Mouse (Mus musculus): Measurements from ENCODE around the gene Clip1.
A peak's percentile ranks its signal among the peaks of the same experiment; 100 is the strongest.

Gene Clip1

DNA sequence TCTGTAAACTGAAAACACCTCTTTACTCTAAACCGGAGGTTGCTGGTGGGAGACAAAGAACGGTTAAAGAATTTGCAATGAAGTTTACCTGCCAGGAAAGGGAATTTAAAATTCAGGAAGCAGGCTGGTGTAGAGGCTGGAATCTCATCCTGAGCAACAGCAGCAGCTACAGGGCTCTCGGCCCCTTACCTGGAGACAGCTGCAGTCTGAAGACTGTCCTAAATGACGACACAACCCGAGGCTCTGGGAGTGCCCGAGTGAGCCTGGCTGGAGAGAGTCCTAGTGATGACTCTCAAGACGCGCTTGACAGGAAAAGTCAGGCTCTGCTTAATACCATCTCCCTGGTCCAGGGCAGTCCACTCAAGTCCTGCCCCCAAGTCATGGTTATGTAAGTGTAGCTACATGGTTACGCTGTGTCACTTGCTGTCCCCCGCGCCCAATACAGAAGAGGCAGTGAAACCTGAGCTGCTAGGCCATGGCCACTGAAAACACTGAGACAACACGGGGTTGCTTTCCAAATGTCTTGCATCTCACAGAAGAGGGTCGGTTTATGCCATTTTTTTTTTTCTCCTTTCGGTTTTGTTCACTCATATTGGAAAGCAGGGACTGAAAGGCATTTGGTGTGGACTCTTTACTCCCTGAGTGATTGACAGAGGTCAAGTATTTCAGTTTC, 13.5 kb downstream of the Clip1 start:
- peak; percentile 47 to 68 for DNase-seq

DNA sequence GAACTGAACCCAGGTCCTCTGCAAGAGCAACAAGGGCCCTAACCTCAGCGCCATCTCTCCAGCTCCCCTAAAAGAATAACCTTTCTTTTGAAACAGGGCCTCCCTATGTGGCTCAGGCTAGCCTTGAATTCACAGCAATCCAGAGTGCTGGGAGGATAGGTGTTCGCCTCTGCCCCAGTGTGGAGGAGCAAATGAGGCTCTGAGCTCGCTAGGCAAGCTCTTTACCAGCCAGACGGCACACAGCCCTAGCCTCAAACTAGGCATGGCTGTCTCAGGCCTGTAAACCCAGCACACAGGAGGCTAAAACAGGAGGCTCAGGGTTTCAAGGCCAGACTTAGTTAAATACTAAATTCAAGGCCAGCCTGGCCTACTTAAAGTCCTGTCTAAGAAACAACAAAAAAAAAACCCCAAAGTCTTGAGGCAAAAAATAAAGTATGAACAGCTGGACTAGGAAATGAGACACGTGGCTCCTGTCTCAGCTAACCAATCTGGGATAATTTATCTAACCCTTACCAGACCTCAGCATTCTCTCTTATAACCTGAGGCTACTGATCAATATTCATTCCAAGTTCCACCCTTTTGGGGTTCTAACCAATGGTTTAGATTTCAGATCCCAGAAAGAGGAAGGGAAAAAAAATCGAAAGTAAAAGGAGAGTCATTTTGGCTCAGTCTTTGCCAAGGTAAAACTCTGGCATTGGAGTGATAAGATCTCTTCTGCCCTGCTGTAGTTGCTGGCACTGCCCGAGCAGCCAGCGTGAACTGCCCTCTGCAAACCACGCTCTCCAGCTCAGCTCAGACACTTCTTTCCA, 14.2 kb downstream of the Clip1 start:
- DNase-seq: no peak

DNA sequence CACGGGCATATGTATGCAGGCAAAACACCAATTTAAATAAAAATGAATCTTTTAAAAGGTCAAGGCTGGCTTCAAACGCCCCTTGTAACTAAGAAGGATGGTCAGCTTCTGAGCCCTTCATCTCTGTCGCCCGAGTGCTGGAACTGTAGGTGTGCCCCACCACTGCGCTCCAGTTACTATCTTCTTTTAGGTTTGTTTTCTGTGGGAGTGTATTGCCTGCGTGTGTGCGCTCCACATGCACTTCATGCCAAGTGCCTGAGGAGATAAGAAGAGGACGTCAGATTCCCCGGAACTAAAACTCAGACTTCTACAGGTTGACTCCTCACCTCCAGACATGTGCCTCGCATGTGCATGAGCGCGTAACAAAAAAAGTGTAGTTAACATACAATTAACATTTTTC, 16.5 kb downstream of the Clip1 start:
- no peak for DNase-seq

DNA sequence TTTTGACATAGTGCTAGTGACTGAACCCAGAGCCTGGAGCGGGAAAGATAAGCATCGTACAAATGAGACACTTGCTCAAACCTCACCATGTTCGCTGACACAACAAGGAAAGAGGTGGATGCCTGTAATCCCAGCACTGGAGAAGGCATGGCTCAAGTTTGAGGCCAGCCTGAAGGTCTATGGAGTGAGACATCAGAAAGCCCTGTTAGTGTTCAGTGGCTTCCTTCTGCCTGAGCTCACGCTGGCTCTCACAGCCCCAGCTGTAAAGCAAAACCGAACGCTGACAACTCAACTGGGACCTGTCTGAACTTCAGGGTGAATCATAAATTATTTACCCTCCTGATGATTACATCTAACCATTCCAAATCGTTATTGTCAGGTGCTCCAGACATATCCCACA, 18.5 kb downstream of the Clip1 start:
- no peak for DNase-seq

DNA sequence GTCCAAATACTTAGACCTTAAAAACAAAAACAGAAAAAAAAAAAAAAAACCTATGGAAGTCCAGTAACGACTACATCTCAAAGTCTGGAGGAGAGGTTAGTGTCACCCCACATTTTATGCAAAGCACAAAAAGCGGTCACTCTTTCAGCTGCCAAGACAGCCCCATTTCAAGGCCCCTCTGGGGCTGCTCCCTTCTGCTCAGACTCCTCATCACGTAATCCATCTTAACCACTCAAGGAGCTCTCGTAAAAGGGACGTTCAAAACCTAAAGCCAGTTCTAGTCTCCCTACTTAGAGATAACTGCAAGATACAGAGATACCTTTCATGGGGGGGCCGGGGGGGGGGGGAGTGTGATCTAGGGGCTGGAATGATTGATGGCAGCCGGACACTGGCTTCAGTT, 20.1 kb downstream of the Clip1 start:
- no peak for DNase-seq

DNA sequence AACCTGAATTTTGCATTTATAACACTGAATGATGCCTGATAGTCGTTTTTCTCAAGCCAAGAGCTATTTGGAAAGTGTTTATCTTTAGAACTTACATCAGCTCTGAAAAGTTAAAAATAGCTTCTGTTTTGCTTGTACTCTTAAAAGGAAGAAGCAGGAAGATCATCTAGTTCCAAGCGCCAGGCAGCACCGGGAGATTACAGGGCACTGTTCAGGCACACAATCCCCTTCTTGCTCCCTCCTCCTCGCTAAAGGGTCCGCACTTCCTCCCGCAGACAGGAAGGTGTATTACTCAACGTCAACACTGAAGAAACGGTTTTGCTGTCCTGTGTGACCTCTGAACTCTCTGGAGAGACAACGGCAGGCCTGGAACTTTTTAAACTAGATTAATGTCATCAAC, 22.4 kb downstream of the Clip1 start:
- peak; percentile 50 to 73 for DNase-seq

DNA sequence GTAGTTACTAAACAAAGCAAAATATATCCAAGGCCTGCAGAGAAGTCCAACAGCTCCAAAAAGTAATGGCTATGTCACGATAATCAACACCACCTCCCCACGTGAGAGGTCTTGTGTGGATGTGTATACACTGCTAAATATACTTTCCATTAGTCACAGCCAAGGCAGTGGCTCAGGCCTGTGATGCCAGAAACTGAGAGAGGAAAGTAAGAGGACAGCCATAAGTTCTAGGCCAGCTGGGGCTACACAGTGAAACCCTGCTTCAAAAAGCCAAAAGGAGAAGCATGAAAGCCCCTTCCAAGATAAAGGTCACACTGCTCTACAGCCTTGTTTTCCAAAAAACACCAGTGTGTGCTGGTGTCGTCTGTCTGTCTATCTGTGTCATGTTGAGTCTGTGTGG, 22.8 kb downstream of the Clip1 start:
- DNase-seq: peak in 1 of 2 experiments; percentile 24

DNA sequence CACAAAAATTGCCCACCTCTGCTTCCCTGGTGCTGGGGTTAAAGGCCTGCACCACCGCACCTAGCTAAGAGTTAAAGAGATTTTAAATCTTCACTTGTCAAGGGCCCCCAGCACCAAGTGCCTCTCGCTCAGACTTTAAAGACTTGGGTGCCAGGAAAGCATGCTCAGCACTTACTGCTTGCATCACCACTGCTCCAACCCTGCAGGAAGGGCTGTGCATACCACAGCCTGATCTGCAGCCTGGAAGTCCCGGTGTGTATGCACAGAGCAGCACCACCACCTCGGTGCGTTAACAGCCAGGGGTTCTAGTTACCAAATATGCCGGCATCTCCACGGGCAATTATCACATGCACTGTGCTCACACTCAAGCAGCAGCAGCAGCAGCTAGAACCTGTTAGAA, 26.8 kb downstream of the Clip1 start:
- peak; percentile 52 to 66 for DNase-seq

DNA sequence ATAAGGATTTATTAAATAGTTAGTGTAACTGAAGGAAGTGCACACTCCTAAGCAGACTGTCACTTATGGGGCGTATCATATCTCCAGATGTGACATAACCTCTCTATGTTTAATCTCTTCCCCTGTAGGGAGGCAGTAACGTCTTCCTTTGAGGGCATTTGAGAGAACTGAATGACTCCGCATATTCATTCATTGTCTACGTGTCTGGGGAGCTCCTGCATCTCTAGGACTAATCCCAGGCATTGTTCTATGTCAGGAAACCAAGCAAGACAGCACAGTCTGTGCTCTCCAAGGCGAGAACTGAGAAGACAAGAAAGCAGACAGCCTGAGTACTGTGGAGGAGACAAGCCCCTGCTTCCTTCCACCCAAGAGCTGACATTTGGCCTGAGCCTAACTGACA, 29.5 kb downstream of the Clip1 start:
- peak in 1 of 2 experiments; percentile 34 for DNase-seq

DNA sequence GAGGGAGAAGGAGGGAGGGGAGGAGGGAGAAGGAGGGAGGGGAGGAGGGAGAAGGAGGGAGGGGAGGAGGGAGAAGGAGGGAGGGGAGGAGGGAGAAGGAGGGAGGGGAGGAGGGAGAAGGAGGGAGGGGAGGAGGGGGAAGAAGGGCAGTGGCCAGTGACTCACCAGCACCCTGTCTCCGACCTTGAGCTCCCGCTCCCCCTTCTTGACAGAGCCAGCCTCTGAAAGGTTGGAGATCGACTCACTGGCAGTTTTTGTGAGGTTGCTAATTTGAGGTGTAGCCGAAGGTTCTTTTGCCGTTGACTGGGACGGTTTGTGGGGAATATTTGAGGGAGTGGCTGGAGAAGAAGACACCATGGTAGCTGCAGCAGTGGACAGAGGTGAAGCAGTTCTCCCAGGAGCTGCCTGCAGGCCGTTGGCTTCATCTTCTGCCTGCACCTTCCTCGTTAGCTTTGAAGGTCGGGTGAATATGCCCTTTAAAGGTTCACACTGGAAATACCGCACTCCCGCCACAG, 31.1 kb downstream of the Clip1 start:
- DNase-seq: no peak

DNA sequence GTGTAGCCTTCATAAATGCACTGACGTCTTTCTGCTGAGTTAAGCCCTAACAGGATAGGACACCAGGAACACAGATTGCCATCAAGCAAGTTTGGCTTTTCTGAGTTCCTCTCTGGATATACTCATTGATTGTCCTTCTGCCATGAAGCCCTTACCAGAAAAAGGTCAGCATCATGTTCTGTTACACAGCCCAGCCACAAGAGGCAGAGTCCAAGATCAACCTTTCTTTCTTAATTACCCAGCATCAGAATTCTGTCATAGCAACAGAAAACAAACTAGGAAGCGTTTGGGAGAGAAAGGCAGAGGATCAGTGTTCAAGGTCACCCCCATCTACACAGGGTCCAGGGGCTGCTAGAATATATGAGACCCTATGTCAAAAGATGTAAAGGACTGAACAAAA, 33.6 kb downstream of the Clip1 start:
- DNase-seq: no peak

DNA sequence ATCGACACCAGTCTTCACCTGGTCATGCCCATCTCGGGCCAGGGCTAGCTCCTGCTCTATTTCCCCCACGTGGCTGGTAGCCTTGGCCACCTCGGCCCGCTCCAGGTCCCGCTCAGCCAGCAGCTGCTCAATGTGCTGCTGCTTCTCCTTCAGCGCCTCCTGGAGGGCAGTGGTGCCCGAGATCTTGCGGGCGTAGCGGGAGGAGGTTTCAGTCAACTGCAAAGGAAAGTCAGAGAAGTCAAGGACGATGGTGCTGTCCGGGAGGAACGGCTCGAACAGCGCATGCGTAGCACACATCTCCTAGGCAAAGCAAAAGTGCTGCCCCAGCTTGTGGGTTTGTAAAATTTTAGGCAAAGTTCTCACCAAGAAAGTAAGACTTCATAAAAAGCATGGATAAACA, 42.0 kb downstream of the Clip1 start:
- DNase-seq: no peak

DNA sequence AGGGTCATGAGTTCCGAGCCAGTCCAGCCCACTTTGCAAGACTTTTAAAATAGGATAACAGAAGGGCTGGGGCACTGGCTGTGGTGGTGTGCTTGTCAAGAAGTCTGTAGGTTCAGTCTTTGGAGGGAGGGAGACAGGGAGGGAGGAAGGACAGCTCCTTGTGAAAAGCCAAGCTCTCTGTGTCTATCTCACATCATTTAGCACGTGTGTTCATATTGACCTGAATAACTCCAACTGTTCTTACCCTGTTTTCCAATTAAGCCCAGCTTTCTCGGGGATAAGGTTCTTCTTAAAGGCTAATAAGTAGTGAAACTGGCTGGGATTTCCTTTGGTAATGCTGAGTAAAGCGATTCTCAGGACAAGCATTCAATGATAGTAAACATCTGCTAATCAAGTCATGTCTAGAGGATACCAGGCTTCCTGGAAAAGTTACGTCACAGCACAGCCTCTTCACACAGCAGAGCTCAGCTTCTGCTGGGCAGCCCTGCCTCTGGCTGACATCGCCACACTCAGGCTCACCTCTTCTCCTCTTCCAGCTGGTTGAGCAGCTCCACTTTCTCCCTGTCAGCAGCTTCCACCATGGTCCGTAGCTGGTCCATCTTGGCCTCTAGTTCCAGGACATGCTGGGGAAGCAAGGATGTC, 43.0 kb downstream of the Clip1 start:
- peak in 1 of 2 experiments; percentile 49 for DNase-seq

DNA sequence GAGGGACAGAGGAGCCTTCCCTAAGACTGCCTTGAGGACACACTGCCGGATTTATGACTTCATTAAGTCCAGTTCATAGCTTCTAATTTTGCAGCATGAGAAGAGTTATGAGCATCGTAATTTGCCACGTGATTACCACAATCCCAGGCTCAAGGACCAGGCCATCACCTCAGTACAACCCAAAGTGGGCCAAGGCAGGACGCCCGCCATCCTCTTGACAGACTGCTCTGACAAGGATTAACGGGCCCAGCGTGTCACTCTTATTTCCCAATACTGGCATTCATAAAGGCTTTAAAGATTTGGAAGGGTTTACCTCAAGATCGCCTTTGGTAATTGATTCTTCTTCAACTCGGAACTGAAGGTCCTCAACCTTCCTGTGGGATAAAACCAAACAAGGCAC, 44.2 kb downstream of the Clip1 start:
- no peak for DNase-seq

DNA sequence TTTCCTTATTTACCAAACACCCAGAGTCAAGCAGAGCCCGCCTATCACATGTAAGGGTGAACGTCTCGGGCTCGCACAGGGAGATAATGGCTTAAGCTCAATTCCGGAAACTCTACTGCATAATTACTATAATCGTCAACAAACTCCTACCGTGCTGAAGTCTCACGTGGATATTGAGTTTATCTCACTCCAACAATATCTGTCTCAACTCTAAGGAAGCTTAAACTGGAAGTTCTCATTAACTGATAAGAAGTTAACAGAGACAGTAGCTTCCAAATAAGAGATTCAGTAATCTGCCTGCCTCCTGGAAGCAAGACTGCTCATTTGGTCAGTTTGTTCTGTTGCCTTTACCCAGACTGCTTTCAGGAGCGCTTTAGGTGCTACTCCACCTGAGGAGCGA, 53.2 kb downstream of the Clip1 start:
- DNase-seq: no peak

DNA sequence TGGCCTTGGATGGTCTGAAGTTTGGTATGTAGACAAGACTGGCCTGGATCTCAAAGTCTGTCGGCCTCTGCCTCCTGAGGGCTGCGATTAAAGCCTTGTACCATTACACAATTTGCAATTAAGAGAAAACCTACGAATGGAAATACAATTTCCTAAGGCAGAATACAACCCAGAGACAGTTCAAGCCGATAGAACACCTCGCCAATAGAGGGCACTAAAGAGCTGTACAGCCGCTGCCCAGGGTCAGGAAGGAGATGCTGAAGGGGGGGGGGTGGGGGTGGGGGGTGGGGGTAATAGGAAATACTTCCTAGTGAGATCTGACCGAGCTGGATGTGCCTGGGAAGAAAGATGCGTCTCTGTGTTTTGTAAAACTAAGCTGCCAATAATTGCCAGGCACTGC, 57.8 kb downstream of the Clip1 start:
- DNase-seq: peak; percentile 63 to 78

DNA sequence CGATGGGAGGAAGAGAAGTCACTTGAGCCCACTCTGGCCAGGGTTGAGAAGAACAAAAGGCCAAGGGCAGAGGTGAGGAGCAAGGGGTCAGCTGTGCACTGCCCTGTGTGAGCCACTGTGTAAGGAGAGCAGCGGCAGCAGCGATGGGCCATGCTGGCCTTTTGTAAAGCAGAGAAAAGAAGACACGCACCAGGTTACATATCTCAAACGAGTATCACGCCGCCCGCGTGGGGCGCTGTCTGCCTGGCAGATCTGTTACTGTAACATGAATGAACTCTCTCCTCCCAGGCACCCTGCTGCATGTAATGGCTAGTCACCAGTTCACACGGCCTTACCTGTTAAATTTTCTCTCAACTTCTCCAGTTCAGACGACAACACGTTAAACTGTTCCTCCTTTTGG, 62.0 kb downstream of the Clip1 start:
- no peak for DNase-seq

DNA sequence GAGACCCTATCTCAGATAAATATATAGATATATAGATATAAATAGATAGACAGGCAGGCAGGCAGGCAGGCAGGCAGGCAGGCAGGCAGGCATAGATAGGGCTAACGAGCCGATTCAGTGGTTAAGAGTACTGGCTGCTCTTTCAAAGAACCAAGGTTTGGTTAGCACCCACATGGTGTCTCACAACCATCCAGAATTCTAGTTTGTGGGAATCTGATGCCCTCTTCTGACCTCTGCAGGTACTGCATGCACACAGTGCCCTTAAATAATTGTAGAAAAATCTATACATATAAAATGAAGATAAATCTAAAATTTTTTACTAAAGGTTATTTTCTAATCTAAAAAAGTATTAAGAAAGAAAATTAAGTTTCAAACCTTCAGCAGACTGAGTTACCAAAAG, 65.9 kb downstream of the Clip1 start:
- no peak for DNase-seq

DNA sequence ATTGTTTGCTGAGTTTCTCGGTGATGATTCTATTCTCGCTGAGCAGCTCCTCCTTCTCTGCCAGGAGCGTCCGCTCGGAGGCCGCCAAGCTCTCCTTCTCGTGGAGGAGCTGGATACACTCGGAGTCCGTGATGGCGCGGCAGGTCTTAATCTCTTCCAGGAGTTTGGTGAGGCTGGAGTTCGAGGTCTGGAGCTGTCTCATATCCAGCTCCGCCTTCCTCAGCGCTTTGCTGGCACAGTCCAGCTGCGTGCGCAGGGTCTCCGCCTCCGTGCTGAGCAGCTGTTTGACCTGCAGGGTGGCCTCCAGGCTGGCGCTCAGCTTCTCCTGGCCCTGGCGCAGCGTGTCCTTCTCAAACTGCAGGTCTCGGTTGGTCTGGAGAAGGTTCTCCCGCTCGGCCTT, 70.2 kb downstream of the Clip1 start:
- no peak for DNase-seq

DNA sequence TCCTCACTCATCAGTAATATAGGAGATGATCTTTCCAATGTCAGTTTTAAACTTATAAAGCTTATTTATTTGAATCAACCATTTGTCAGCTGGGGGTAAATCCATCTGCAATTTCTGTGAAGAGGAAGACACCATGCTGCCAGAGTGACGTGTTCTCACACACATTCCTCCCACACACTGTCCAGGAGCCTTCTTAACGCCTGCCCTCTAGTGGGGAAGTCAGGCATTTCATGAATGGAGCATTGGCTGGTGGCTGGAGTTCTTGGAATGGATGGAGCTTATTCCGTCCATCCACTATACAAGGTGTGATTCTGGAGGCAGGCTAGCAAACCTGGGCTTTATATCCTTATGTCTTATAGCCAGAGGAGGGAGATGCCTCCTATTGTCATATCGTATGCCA, 74.6 kb downstream of the Clip1 start:
- DNase-seq: peak; percentile 66 to 73

DNA sequence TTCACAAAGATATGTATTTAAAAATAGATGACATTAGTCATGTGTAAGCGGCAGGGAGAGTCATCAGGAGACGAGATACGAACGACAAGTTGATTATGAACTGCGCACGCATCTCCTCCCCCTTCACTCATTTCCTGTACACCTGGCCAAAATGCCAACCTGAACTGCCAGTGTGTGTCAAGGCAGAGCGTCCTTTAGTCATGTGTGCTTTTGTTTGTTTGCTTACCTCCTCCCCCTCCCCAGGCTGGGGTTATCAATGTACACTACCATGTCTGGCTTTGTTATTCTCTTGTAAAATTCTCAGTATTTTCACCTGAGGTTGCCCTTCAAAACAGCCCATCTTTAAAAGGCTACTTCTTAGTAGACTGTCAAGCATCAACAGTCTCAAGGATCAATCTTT, 75.0 kb downstream of the Clip1 start:
- DNase-seq: no peak

DNA sequence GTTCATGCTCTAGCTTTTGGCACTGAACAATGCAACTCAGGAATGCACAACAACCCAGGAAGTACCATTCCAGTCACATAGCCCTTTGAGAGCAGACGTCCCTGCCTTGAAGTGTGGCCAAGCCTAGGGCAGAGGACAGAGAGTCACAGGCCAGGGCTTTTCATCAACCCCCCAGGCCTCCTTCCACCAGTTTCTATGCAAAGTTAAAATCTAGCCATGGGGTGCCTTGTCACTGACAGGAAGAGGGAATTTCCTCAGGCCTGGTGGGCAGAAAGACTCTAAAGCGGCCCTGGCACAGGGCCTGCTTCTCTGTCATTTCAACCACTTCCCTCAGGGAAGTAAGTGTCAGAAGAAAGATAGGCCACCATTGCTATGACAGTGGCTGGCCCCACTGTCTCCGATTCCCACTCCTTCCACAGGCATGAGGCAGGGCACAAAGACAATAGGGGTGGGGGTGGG, 77.2 kb downstream of the Clip1 start:
- DNase-seq: no peak

DNA sequence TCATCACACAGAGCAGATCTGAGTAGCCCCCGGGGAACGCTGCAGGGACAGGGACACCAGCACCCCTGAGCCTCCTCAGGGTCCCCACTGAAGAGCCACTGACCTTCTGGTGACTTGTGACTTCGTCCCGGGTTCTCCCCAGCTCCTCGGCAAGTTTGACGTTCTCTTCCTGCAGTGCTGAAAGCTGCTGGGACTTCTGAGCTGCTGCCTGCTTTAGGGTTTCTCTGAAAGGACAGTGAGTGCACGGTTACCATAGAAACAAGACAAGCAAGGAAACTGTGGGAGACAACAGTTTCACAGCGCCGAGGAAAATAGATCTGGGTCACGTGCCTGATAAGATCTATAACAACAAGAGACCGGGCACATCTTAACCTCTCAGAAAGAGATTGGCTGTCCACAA, 80.9 kb downstream of the Clip1 start:
- no peak for DNase-seq

DNA sequence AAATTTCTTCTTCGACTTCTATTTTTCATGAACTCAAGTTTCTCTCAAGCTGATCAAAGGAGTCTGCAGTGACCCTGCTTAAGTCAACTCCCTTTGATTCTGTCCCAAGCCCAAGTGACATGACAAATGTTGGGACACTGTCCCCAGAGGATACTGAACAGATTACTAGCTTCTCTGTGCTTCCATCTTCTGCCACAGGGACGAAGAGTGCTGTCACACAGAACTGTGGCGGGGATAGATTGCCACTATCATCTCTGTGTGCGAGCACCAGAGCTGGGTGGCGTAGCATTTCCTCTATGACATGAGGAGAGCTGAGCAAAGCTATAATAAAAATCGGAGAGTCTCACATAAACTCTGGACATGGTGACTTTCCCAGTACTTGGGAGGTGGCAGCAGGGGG, 82.2 kb downstream of the Clip1 start:
- DNase-seq: no peak

All from lung, adult 18-20 months (tissue).